Mouse (Mus musculus) testis, postnatal 14 days (tissue): ENCODE results near the gene Tfcp2.

ENCODE experiments used
- DNase-seq: peaks from one replicate; pipeline ENCODE4 v3.0.0; 2021; ENCODE audit warnings: low spot score

Gene Tfcp2

DNA sequence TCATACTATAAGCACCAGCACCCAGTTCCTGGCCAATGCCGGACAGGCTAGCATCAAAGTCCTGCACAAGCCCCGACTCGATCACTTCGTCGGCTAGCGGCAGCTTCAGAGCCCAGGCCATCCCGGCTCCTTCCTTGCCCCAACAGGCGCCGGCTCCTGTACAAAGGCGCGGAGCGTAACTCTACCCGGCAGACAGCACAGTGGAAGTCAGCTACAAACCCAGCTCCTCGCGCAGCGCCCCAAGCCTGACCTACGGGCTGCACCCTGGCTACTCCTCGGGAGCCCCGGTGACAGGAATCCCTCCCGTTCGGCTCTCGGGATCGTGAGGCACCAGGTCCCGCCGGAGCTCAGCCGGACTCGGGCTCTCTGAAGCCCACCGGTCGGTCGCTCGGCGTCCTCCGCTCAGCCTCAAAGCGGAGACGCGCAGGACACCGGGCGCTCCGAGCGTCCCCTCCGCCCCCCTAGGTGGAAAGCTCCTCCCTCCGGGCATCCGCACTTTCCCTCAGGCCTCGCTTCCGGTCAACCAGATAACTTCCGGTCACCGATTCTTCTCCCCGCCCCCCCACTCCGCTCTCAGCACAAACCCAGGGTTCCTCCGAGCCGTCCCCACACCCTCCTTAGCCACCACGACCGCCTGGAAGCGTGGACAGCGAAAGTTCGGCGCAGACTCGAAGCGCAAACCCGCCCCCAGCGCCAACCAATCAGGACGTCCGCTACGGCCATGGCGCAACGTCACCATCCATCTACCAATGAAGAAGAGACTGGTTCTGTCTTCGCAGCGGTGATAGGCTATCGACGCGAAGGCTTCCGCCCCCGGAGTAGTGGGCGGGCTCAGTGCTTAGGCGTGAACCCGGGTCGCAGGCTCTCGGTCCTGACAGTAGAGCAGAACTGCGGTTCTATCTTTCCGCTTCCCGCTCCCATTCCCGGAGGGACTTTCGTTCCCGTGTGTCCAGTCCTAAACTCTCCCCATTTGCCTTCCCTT lies at the start of gene Tfcp2:
TSS of gene Tfcp2 (minus strand) at position 683 of the 982 bp plus-strand sequence.
- DNase-seq: peak; percentile 98

DNA sequence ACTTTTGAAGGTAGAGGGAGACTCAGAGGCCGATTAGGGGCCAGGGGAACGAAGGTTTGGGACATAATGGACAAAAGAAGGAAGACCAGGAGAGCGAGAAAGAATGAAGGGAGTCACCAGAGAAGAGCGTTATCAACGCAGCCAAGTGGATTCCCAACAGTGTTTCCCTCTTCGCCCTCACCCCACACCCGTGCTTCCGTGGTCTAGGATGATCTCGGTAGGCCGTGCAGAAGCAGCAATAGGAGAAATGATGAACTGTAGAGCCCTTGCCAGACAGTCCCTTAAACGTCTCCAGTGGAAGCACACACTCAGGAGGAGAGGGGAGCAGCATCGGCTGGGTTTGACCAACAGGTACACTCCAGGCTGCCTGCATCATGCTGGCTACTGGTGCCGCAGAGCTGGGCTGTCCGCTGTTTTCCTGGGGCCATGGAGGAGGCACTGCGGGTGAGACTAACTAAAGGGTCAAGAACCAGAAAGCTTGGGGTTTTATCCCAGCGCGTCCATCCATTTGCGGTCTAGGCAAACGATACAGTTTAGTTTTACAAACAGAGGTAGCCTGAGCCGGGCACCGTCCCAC lies 49.0 kb upstream of the Tfcp2 start:
- no peak for DNase-seq

DNA sequence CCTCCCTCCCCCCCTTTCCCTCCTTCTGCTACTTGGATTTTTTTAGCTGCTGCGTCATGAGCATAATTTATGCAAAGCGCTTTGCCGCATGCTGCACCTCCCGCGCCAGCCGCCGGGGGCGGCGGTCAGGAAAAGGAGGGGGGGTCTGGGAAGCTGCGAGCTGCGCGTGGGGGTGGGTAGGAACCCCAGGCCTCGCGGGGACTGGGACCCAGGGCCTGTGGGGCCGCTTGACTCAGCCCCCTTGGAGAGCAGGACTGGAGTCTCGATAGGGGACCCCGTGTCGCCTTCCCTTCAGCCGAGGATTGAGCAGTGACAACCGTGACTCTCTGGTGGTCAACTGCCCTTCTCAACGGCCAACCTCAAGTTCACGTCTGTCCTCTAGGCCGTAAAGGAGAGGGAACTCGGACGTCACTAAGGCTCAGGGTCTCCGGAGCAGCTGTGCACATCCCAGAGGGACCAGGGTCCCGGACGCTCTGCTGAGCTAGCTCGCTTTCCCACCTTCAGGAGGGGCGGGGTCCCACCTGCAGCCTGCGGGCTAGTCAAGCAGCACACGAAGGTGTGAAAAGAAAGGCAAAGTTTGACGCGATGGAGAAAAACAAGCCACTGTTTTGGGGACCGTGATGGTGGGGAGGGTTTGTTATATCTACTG lies 48.4 kb upstream of the Tfcp2 start:
- peak; percentile 66 for DNase-seq

DNA sequence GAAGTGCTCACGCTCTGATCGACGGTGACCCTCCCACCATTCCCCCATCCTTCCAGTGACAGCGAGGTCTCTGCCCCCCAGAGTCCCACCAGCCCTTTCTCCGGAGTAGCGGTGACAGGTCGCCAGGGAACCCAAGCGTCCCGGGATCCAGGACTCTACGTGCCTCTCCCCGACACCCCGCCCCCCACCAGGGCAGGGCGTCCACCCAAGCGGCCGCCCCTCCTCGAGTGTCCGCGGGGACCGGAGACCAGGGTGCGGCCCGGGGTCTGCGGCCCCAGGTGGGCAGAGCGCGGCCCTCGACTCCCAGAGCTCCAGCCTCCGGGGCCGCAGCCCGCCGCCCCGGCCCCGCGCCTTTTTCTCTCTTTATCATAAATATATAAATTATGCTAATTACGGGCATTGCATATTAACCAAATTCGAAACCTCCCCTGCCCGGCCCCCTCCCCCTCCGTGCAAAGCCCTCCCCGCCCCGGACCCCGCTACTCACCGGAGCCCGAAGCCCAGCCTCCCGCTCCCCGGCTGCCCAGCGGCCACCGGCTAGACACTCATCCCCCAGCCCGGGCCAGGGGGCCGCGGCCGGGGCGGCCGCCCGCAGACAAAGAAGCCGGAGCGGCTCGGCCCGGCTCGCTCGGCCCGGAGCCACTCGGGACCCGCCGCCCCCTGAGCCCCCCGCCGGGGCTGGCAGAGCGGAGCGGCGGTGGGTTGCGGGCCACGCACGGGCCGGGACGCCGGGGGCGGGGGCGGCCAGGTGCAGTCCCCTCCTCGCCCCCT lies 47.7 kb upstream of the Tfcp2 start, which contains the start of gene Pou6f1:
TSS of gene Pou6f1 (minus strand) at position 709 of the 771 bp plus-strand sequence.
- DNase-seq: no peak

DNA sequence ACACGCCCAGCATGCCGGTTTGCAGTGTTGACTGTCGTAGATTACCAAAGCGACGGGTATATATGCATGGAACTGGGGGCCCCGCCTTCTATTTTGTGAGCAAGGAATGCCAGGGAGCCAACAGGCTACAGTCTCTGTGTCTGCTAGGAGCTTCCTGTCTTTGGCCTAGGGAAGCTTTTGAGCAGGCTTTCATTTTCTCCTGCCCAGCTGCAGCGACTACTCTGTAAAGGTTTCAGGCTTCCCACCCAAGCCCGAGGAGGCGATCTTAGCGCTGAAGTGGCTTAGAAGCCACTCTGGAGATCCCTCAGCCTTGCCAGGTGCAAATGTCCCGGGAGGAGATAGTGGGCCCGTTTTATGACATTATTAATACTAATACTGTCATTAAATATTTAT lies 47.1 kb upstream of the Tfcp2 start:
- no peak for DNase-seq

DNA sequence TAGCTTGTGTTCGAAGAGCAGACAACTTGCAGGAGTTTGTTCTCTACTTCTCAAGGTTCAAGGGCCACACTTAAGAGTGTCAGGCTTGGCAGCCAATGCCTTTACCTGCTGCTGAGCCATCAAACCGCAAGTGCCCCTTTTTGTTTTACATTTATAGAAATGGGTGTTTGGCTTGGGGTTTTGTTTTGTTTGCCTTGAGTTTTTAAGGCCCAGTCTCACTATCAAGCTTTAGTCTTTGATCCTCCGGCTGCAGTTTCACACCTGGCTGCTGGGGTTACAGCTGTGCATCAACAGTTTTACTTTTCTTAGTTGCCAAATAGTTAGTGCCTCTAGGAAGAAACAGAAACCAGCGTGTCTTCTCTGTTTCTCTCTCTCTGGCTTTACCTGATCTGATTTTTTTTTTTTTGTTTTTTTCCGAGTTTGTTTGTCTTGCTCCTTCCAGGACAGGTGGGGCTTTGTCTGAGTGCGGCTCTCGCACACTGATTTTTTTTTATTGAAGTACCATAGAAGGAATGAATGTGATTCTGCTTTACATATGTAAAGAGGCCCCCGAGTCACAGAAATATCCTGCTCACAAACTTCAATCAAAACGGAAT lies 46.6 kb upstream of the Tfcp2 start:
- no peak for DNase-seq

DNA sequence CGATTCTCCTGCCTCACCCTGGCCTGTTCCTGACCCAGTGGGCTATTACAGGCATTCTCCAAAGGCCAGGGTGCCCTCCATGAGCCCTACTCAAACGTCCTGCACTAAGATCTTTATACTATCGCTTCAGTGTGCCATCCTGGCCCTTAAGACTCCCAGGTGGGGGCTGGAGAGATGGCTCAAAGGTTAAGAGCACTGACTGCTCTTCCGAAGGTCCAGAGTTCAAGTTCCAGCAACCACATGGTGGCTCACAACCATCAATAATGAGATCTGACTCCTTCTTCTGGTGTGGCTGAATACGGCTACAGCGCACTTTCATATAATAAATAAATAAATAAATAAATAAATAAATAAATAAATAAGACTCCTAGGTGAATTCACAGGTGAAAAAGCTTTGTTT lies 41.0 kb upstream of the Tfcp2 start:
- no peak for DNase-seq

DNA sequence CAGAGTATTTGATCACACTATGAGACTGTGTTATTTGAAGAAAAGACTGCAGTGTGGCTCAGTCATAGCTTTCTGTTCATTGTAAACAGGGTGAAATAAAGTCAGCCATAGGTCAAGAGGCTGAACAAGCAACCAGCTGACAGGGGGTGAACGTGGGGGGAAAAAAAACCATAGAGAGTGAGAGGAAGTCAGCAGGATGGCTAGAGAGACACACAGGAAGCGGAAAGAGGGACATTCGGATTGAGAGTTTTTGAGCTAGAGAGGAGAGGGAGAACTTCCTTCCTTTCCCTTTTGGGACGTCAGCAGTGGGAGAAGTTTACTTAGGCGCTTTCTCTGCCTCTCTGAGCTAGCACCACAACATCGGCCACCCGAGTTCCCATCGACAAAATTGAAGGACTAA lies 38.6 kb upstream of the Tfcp2 start:
- no peak for DNase-seq

DNA sequence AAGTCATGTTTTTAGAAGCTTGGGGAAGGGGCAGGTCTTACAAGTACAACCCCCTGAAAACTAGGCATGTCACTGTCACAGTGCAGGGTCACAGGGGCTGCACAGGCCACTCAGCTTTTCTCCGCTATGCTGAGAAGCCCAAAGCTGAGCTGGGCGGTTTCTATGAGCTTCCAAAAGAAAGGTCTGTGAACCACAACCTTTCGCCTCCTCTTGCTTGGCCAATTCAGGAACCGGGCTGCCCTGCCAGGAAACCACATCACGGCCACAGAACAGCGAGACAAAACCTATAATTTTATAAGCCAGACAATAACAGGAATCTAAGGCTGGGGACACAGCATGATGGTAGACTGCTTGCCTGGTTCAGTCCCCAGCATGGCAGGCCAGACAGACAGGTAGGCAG lies 36.5 kb upstream of the Tfcp2 start:
- no peak for DNase-seq

DNA sequence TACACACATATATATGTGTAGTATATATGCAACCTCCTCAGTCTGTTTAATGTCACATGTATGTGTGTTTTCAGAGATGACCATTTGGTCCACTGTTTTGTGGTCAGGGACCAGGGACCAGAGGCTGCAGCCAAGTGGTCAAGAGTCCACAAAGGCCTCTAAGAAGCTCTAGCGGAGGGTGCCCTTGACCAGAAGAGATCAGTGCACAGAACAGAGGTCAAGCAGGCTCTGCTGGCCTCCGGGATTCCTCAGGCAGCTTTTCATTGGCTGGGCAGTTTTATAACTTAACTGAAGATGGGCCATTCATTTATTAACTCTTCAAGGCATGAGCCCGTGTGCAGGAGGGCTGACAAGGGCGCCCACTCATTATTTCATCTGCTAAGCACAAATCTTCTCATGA lies 35.4 kb upstream of the Tfcp2 start:
- no peak for DNase-seq

DNA sequence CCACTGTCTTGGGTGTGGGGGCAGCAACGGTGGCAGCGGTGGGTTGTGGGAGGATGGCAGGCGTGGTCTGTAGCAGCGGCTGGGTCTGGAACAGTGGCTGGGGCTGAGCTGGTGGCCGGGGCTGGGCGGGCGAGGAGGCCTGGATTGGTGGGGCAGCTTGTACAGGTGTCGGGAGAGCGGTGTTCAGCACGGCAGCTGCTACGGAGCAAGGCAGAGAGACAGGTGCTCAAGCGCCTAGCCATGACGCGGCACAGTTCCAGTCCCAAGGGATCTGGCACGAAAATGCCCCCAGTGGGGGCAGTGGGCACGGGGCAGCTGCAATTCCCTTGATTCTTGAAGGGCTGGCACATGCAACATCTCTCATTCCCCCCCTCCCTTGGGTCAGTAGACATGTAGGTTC lies 34.1 kb upstream of the Tfcp2 start:
- no peak for DNase-seq

DNA sequence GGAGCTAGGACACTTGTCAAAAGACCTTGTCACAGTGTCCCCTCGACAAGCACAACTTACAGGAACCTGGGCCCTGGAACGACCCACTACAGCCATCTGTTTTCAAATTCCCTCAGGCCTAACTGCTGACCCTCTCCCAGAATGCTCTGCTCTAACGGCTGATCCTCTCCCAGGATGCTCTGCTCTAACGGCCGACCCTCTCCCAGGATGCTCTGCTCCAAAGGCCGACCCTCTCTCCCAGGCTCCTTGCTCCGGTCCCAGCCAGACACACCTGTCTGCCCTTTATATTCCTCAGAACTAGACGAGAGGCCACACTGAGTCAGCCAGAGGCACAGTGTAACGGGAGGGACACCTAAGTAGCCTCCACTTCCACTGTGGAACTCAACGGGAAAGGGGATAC lies 28.3 kb upstream of the Tfcp2 start:
- DNase-seq: no peak

DNA sequence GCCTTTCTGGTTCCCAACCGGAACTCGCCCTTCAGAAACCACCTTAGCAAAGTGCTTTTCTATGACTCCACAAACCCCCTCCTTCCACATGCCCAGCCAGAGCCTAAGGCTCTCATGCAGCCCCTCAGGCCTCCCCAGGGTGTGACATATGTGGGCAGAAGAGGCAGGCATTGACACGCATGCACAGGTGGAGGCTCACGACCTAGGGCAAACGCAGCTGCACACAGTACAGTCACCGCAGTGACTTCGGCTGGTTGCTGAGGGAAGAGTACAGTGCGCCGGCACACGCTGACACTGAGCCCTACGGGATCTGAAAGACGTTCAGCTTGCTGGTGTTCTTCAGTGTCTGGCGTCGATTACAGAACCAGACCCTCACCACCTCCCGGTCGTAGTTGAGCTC lies 26.2 kb upstream of the Tfcp2 start:
- no peak for DNase-seq

DNA sequence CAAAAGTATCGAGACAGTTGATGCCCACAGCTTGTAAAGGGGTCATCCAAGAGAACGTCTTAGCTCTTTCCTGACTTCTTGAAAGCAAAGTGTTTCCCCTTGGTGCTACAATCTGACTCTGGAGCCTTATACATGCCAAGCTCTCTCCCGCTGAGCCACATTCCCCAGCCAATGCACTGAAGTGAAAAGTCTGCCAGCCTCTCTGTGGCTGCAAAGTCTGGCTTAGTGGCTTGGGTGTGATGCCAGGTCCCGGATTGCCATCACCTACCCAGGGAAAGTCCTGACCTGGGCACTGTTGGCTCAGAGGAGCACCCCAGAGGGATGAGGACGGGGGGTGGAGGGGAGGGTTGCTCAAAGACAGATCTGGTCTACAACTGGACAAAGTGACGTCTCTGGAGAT lies 25.0 kb upstream of the Tfcp2 start:
- DNase-seq: no peak

DNA sequence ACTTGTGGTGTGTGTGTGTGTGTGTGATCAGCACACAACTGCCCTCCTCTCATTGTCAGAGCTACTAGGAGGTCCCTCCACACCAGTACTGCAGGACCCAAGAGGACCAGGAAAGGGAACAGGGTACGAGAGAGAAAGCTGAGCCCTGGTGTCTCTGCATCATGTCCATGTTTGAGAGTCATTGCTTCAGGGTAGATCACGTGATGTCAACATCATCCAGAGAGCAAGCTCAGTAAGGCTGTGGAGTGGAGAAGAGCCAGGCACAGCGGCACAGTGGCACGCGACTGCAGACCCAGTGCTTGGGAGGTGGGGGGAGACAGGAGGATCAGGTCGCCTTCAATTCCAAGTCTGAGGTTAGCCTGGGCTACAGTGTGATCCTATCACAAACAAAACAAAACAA lies 24.6 kb upstream of the Tfcp2 start:
- DNase-seq: no peak

DNA sequence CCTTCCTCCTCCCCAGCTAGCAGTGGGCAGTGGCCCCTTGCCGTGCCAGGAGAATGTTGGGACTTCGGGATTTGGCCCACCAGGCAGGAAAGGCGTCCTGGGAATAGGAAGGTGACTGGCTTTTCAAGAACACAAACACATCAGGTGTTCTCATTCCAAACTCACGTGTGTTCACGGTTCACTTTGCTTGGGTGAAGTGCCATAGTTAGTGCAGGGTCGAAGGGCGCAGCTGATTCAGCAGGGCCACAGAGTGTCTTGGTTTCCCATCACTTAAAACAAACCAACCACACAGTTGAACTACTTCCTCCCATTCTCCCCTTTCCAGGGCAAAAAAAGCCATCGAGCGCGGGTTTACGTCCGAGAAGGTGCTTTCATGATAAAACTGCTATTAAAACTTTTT lies 23.6 kb upstream of the Tfcp2 start:
- DNase-seq: no peak

DNA sequence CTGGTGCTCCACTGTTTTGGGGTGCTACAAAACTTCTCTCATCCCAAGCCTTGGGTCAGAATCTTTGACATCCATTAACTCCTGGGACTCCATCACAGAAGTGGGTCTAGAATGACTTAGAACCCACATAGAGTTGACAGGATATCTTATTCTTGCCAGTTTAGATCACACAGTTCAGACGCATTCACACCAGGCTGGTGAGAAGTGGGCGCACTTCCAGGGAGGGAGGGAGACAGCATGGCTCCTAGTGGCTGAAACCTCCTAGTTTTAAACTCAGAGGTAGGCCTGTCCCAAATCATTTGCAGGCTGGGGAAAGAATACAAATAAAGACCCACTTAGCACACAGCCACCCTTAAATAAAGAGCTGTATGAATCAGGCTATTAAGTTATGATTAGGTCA lies 22.6 kb upstream of the Tfcp2 start:
- DNase-seq: no peak

DNA sequence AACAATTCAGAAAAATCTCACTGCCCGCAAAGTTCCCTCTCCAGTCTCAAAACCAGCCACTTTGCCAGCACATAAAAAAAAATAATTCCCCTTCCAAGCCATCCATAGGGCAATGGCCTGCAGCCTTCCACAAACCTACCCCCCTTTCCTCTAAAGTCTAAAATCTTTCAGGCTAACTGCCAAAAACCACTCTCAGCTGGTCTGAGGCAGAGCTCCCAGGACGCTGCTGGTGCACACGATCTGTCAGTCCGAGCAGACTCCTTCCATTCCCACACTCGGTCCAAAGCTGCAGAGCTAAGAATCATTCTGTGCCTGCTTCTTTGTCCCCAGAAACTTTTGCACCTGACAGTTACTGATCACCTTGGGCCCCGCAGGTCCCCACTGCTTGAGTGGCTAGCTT lies 22.1 kb upstream of the Tfcp2 start:
- no peak for DNase-seq

DNA sequence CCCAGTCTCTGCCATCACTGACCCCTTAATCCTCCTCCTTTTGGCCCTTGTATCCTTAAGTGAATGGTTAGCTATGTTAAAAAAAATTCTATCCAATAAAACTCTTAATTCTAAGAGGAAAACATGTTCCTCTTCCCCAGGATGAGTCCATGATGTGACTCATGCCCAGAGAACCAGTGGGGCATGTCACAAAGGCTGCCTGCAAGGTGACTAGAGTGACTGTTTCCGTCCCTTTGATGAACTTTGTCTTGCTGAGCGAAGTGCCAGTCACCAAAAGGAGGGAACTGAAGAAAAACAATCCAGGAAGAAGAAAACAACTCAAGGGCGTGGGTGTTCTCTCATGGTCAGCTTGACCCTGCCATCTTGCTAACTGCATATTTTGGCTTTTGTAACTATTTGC lies 17.4 kb upstream of the Tfcp2 start:
- DNase-seq: no peak

DNA sequence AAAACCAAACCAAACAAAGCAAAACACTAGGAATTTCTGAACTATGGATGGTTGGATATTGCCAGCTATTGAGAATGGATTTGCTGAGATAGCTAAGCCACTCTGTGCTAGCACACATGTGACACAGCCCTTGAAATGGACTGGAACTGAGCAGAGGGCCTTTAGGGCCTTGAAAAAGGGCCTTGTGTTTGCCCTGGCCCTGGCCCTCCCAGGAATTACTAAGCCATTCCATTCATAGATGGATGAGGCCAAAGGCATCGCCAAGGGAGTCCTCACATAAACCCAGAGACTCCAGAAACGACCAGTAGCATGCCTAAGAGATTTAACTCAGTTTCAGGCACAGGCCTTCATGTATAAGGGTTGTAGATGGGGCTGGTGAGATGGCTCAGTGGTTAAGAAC lies 14.7 kb upstream of the Tfcp2 start:
- no peak for DNase-seq

DNA sequence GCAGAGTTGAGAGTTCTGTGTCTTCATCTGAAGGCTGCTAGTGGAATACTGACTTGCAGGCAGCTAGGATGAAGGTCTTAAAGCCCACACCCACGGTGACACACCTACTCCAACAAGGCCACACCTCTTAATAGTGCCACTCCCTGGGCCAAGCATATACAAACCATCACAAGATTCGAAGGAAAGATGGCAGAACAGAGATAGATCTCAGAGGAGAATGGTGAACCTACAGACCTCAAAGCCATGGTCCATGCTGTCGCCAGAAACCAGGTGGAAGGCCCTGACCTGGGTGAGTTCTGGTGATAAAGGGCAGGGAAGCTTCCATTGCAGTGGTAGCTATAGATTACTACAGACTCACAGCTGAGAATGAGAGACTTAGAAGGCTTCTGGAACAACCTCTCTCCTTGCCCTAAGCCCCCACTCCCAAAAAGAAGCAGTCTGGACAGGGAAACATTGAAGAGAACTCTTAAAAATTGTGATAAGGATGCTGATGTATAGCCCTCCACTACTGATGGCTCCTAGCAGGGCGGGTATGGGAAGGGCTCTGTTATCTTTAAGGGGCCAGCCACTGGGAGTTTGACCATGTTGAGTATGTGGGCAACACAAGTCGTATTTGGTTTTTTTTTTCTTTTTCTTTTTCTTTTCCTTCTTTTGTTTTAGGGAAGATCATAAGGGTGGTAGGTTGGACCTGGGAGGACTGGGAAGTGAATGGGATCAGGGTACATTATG lies 6.1 kb upstream of the Tfcp2 start:
- DNase-seq: no peak
